Mouse (Mus musculus) CH12.LX (cell line): ENCODE measurements around the gene Pip4k2c. TPM values are rescaled to one million over a fixed set of nuclear protein-coding genes. Genes with fewer than 3 reads are reported as not detected.

Experiments used
- DNase-seq: peaks from one replicate; pipeline ENCODE4 v3.0.0-alpha.2; 2013; ENCODE audit errors: extremely low read depth
- H3K27ac ChIP-seq: 2 replicates; pipeline ENCODE4 v1.5.1; 2012; ENCODE audit warnings: low read depth, mild to moderate bottlenecking, control low read depth, moderate library complexity; ENCODE audit not compliant: insufficient read depth
- H3K27me3 ChIP-seq: replicated peaks from 2 replicates; pipeline ENCODE3; 2012; ENCODE audit warnings: inconsistent platforms
- H3K36me3 ChIP-seq, 2 experiments: replicated peaks in 1 of 2; 2 replicates each; pipeline versions ENCODE3 to v1.6.1; 2012; ENCODE audit warnings: inconsistent platforms in 1 of 2, low read length in 1 of 2, mild to moderate bottlenecking in 1 of 2, mixed read lengths in 1 of 2, moderate library complexity in 1 of 2; ENCODE audit not compliant: control insufficient read depth in 1 of 2, insufficient read depth in 1 of 2
- H3K4me1 ChIP-seq, 2 experiments: 2 replicates each; pipeline ENCODE4 v1.6.1; 2012; ENCODE audit warnings: inconsistent platforms in 1 of 2, moderate library complexity in 1 of 2; ENCODE audit not compliant: insufficient read depth in 2 of 2, control insufficient read depth in 1 of 2
- H3K4me2 ChIP-seq: 2 replicates; pipeline ENCODE4 v1.6.1; 2012; ENCODE audit warnings: low read depth, mild to moderate bottlenecking, control low read depth; ENCODE audit not compliant: poor library complexity, insufficient read depth, severe bottlenecking
- H3K4me3 ChIP-seq, 3 experiments: fragments of 150-350 bp in 1 of 3; sonication (generic) in 1 of 3; replicated peaks in 1 of 3; 2 replicates each; pipeline versions ENCODE3 to v1.5.1; 2011 to 2012; ENCODE audit warnings: low read depth in 2 of 3, low read length in 2 of 3, mild to moderate bottlenecking in 2 of 3, moderate library complexity in 2 of 3, control low read depth in 1 of 3, improper control_type of control experiment in 1 of 3, inconsistent platforms in 1 of 3, mixed read lengths in 1 of 3; ENCODE audit not compliant: poor library complexity in 1 of 3
- H3K79me2 ChIP-seq: replicated peaks from 2 replicates; pipeline ENCODE4 v1.6.1; 2012; ENCODE audit warnings: mild to moderate bottlenecking, moderate library complexity; ENCODE audit not compliant: control insufficient read depth, poor library complexity, insufficient read depth, severe bottlenecking; ENCODE audit errors: extremely low read depth
- H3K9ac ChIP-seq: 2 replicates; pipeline ENCODE4 v1.6.1; 2012; ENCODE audit warnings: low read depth, mild to moderate bottlenecking, control low read depth, moderate library complexity; ENCODE audit not compliant: insufficient read depth
- H3K9me3 ChIP-seq: replicated peaks from 2 replicates; pipeline ENCODE3; 2012; ENCODE audit warnings: low read length, inconsistent platforms, mixed read lengths
- BHLHE40 ChIP-seq: IDR thresholded peaks from 2 replicates; pipeline ENCODE4 v1.6.1; 2011; ENCODE audit warnings: mild to moderate bottlenecking, low read depth, low read length, improper control_type of control experiment
- CHD2 ChIP-seq: IDR thresholded peaks from 2 replicates; pipeline ENCODE4 v1.6.1; 2011; ENCODE audit warnings: low read length, improper control_type of control experiment
- CTCF ChIP-seq, 2 experiments: IDR thresholded peaks in 1 of 2; conservative IDR thresholded peaks in 1 of 2; 2 replicates each; pipeline ENCODE4 v1.5.1; 2011 to 2012; ENCODE audit warnings: low read depth in 2 of 2, low read length in 2 of 2, improper control_type of control experiment in 1 of 2, inconsistent platforms in 1 of 2, mild to moderate bottlenecking in 1 of 2, moderate library complexity in 1 of 2
- E2F4 ChIP-seq: IDR thresholded peaks from 2 replicates; pipeline ENCODE4 v1.6.1; 2011; ENCODE audit warnings: low read depth, low read length, improper control_type of control experiment; ENCODE audit not compliant: insufficient replicate concordance
- GABPA ChIP-seq: IDR thresholded peaks from 2 replicates; pipeline ENCODE4 v1.6.1; 2012; ENCODE audit warnings: low read depth, low read length, improper control_type of control experiment, inconsistent platforms; ENCODE audit not compliant: insufficient replicate concordance
- JUND ChIP-seq: conservative IDR thresholded peaks from 2 replicates; pipeline ENCODE4 v1.6.1; 2011; ENCODE audit warnings: low read depth, low read length, improper control_type of control experiment
- KAT2A ChIP-seq: IDR thresholded peaks from 2 replicates; pipeline ENCODE4 v1.6.1; 2012; ENCODE audit warnings: low read length, improper control_type of control experiment, inconsistent platforms; ENCODE audit not compliant: insufficient replicate concordance
- MXI1 ChIP-seq: IDR thresholded peaks from 2 replicates; pipeline ENCODE4 v1.6.1; 2011; ENCODE audit warnings: mild to moderate bottlenecking, low read depth, low read length, improper control_type of control experiment
- MYC ChIP-seq: IDR thresholded peaks from 2 replicates; pipeline ENCODE4 v1.6.1; 2011; ENCODE audit warnings: low read depth, mild to moderate bottlenecking, improper control_type of control experiment, low read length
- POLR2AphosphoS2 ChIP-seq: IDR thresholded peaks from 2 replicates; pipeline ENCODE4 v1.6.1; 2011; ENCODE audit warnings: low read depth, low read length, improper control_type of control experiment
- SMC3 ChIP-seq: IDR thresholded peaks from 2 replicates; pipeline ENCODE4 v1.6.1; 2011; ENCODE audit warnings: low read depth, low read length, improper control_type of control experiment
- TBP ChIP-seq: conservative IDR thresholded peaks from 2 replicates; pipeline ENCODE4 v1.6.1; 2011; ENCODE audit warnings: low read depth, low read length, improper control_type of control experiment
- TCF12 ChIP-seq: IDR thresholded peaks from 2 replicates; pipeline ENCODE4 v1.6.1; 2014; ENCODE audit warnings: low read depth, mild to moderate bottlenecking, inconsistent platforms, low read length, improper control_type of control experiment
- UBTF ChIP-seq: IDR thresholded peaks from 2 replicates; pipeline ENCODE4 v1.6.1; 2012; ENCODE audit warnings: low read depth, mild to moderate bottlenecking, inconsistent platforms, low read length, improper control_type of control experiment, moderate library complexity
- USF1 ChIP-seq: IDR thresholded peaks from 2 replicates; pipeline ENCODE4 v1.6.1; 2014; ENCODE audit warnings: low read depth, mild to moderate bottlenecking, inconsistent platforms, low read length, improper control_type of control experiment
- ZMIZ1 ChIP-seq: IDR thresholded peaks from 2 replicates; pipeline ENCODE4 v1.6.1; 2012; ENCODE audit warnings: low read depth, mild to moderate bottlenecking, inconsistent platforms, low read length, improper control_type of control experiment
- ZNF384 ChIP-seq: IDR thresholded peaks from 2 replicates; pipeline ENCODE4 v1.6.1; 2012; ENCODE audit warnings: low read depth, low read length, improper control_type of control experiment, inconsistent platforms
- dilution Hi-C: fragments of 300-500 bp; cut with MboI; formaldehyde crosslinking; loops from 2 replicates; pipeline ENCODE4 v1.14.3; 2020; ENCODE audit warnings: low sequenced_read_pairs; ENCODE audit not compliant: extremely low pct_unique_long_range_greater_than_20kb, extremely low pct_ligation_motif_present
- in situ Hi-C: fragments of 300-500 bp; cut with MboI; formaldehyde crosslinking; loops from 3 replicates; pipeline ENCODE4 v1.14.3; 2019; ENCODE audit warnings: low sequenced_read_pairs, low pct_ligation_motif_present, low pct_unique_long_range_greater_than_20kb, mixed read lengths
- polyA plus RNA-seq: library from polyadenylated mRNA; unstranded; fragments of >175 nt; gene quantifications from 2 replicates; pipeline ENCODE4 v1.2.1, GENCODE M21; 2012; ENCODE audit warnings: low read depth; ENCODE audit not compliant: insufficient read length
- total RNA-seq, 2 experiments: library from RNA; depleted of rRNA; stranded (reverse); fragments of 300-350 nt in 1 of 2; fragments of >200 nt in 1 of 2; gene quantifications; 2 replicates each; pipeline ENCODE4 v1.2.3; 2012 to 2014

The Pip4k2c gene
- total and polyA plus RNA-seq, 3 experiments = 13.3 to 24.7 (median 22.7) TPM

DNA sequence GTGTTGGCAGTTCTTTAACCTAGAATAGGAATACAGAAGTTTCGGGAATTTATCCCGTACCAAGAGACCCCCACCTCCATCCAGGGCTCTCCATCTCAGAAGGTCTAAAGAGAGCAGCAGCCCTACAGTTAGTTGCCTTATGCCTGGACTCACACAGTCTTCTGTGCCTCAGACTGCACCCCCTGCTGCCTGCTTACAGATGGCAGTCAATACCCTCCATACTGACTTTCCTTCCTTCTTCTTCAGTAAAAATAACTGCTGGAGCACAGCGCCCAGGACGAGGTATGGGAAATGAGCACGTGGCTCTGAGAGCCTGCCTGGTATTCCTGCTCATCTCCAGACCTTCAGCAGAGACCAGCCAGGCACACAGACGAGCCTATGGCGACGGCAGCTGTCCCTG is 11.1 kb downstream of the Pip4k2c start:
- dilution Hi-C loops = no loop called here
- Histone ChIP-seq H3K4me3 (no peak overlapping the region), H3K4me1 (peaks cover 3 to 8% of the 10 kb centered on the region in 2 experiments; a peak in 3 of 4 replicates), H3K36me3 (peaks cover 53 to 75% of the 10 kb centered on the region in 2 experiments), H3K27me3 (no peaks in the 10 kb centered on the region), H3K9me3 (no peaks in the 10 kb centered on the region), H3K27ac (no peak overlapping the region), H3K4me2 (no peak overlapping the region), H3K79me2 (no peaks in the 10 kb centered on the region), H3K9ac (no peak overlapping the region)
- no peak for TF ChIP-seq ZMIZ1
- no peak for TF ChIP-seq MYC
- TF ChIP-seq CTCF (conservative IDR thresholded peaks at IDR 0.05 in 1 of 2, IDR thresholded peaks at IDR 0.05 in 1 of 2; ENCODE audit: low read depth in 2 of 2, low read length in 2 of 2) = peak in 1 of 2 experiments; percentile 38; a peak in 2 of 4 replicates
- TF ChIP-seq GABPA = no peak
- peak; percentile 31 for TF ChIP-seq SMC3
- TF ChIP-seq UBTF = no peak
- no peak for DNase-seq
- in situ Hi-C loops = no loop called here

DNA sequence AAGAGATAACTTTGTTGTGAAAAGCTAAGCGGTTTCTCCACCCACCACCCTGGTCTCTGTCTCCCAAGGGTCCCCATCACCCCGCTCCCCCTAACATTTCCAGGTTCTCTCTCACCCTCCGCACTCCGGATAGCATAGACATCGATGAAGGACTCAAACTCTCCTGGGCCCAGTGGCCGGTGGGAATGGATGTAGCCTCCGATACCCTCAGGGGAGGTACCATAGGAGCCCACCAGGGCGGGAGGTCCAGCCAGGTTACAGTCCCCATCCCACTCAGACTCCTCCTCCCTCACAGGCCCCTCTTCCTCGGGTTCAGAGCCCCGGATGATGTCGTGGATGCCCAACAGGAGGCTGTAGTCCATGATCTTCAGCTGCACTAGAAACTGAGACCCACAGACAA is 11.9 kb downstream of the Pip4k2c start:
- TF ChIP-seq BHLHE40 = no peak
- no peak for TF ChIP-seq JUND
- TF ChIP-seq KAT2A = no peak
- no peak for TF ChIP-seq E2F4
- no peak for TF ChIP-seq TBP
- TF ChIP-seq POLR2AphosphoS2 = no peak
- no peak for TF ChIP-seq MYC
- TF ChIP-seq SMC3 = no peak
- no peak for TF ChIP-seq GABPA
- TF ChIP-seq ZNF384 = no peak
- TF ChIP-seq MXI1 = no peak
- TF ChIP-seq CHD2 = no peak
- no peak for TF ChIP-seq TCF12
- TF ChIP-seq ZMIZ1 = no peak
- TF ChIP-seq USF1 = no peak
- TF ChIP-seq, all 38 proteins: peak for 0
- dilution Hi-C loops = no loop called here
- Histone ChIP-seq H3K36me3 (peaks cover 46 to 67% of the 10 kb centered on the region in 2 experiments), H3K4me1 (peaks cover 3 to 14% of the 10 kb centered on the region in 2 experiments; a peak in 3 of 4 replicates), H3K27ac (no peak overlapping the region), H3K4me3 (no peak overlapping the region), H3K79me2 (no peaks in the 10 kb centered on the region), H3K4me2 (no peak overlapping the region), H3K9ac (no peak overlapping the region), H3K27me3 (no peaks in the 10 kb centered on the region), H3K9me3 (no peaks in the 10 kb centered on the region)
- no peak for DNase-seq
- in situ Hi-C loops = loop anchor here (5.0 kb wide), 1 partner anchor 38 kb away; no protein-coding TSS in a partner anchor
